Mouse (Mus musculus): Measurements from ENCODE around the gene Spag5. TPM values are rescaled to one million over a fixed set of nuclear protein-coding genes. Genes with fewer than 3 reads are reported as not detected.

Gene Spag5
- polyA plus RNA-seq, 1 experiment, result 68.8 TPM

- H3K9ac ChIP-seq (ENCODE audit: low read depth, poor library complexity, severe bottlenecking), result no peak overlapping the region
- no peaks in the 10 kb centered on the region for H3K36me3 ChIP-seq (ENCODE audit: control insufficient read depth, insufficient read depth, low read length, poor library complexity, severe bottlenecking)
- no peaks in the 10 kb centered on the region for H3K9me3 ChIP-seq (replicated peaks; ENCODE audit: control insufficient read depth, insufficient read depth, low read length, poor library complexity, severe bottlenecking)
- H3K4me1 ChIP-seq (ENCODE audit: control insufficient read depth, insufficient read depth, low read length), result peaks cover 8% of the 10 kb centered on the region
- no peaks in the 10 kb centered on the region for H3K27me3 ChIP-seq (ENCODE audit: control insufficient read depth, insufficient read depth, low read length, poor library complexity, severe bottlenecking)
- TF ChIP-seq EP300 (IDR thresholded peaks at IDR 0.05; ENCODE audit: insufficient read depth, low read depth, low read length) (no peak), CTCF (IDR thresholded peaks at IDR 0.05; ENCODE audit: low read depth, low read length) (no peak), POLR2A (IDR thresholded peaks at IDR 0.05; ENCODE audit: insufficient read depth, low read length) (no peak)
- no peak overlapping the region for H3K27ac ChIP-seq (ENCODE audit: insufficient read depth, low read length)
- no peak overlapping the region for H3K4me3 ChIP-seq (ENCODE audit: low read depth, low read length)
Observed at GRCm38 (mm10) chr11:78370389-78370788, 69.1 kb downstream of the Spag5 start.

GRCm38 (mm10) chr11:78371711-78372110 lies 70.4 kb downstream of the Spag5 start:
- TF ChIP-seq CTCF (IDR thresholded peaks at IDR 0.05; ENCODE audit: low read depth, low read length), result no peak
- no peak for TF ChIP-seq POLR2A (IDR thresholded peaks at IDR 0.05; ENCODE audit: insufficient read depth, low read length)
- Histone ChIP-seq H3K9ac (ENCODE audit: low read depth, poor library complexity, severe bottlenecking) (no peak overlapping the region), H3K9me3 (replicated peaks; ENCODE audit: control insufficient read depth, insufficient read depth, low read length, poor library complexity, severe bottlenecking) (no peaks in the 10 kb centered on the region), H3K36me3 (ENCODE audit: control insufficient read depth, insufficient read depth, low read length, poor library complexity, severe bottlenecking) (no peaks in the 10 kb centered on the region), H3K4me1 (ENCODE audit: control insufficient read depth, insufficient read depth, low read length) (peaks cover 8% of the 10 kb centered on the region), H3K27me3 (ENCODE audit: control insufficient read depth, insufficient read depth, low read length, poor library complexity, severe bottlenecking) (no peaks in the 10 kb centered on the region), H3K4me3 (ENCODE audit: low read depth, low read length) (no peak overlapping the region), H3K27ac (ENCODE audit: insufficient read depth, low read length) (no peak overlapping the region)

Other genes with a start within 250 kb of the Spag5 start
- 24.0 and 25.1 TPM in 2 replicates for gene Eral1, start 221.1 kb upstream of the Spag5 start, polyA plus RNA-seq (2011; ENCODE audit: insufficient read depth, insufficient read length, low read depth, missing spikeins)
- 17.5 and 18.1 TPM in 2 replicates for gene Fam222b, start 206.9 kb upstream of the Spag5 start, polyA plus RNA-seq (2011; ENCODE audit: insufficient read depth, insufficient read length, low read depth, missing spikeins)
- gene Traf4, start 135.9 kb upstream of the Spag5 start, polyA plus RNA-seq (2011; ENCODE audit: insufficient read depth, insufficient read length, low read depth, missing spikeins), result 87.4 and 99.3 TPM in 2 replicates
- gene Nek8, start 124.9 kb upstream of the Spag5 start, polyA plus RNA-seq (2011; ENCODE audit: insufficient read depth, insufficient read length, low read depth, missing spikeins), result 18.1 and 20.0 TPM in 2 replicates
- 12.2 and 13.2 TPM in 2 replicates for gene Tlcd1, start 124.8 kb upstream of the Spag5 start, polyA plus RNA-seq (2011; ENCODE audit: insufficient read depth, insufficient read length, low read depth, missing spikeins)
- 2,740 and 2,914 TPM in 2 replicates for gene Rpl23a, start 117.9 kb upstream of the Spag5 start, polyA plus RNA-seq (2011; ENCODE audit: insufficient read depth, insufficient read length, low read depth, missing spikeins)
- 33.1 and 36.1 TPM in 2 replicates for gene Rab34, start 113.1 kb upstream of the Spag5 start, polyA plus RNA-seq (2011; ENCODE audit: insufficient read depth, insufficient read length, low read depth, missing spikeins)
- gene Proca1, start 108.1 kb upstream of the Spag5 start, polyA plus RNA-seq (2011; ENCODE audit: insufficient read depth, insufficient read length, low read depth, missing spikeins), result 6.1 and 7.6 TPM in 2 replicates
- gene Sdf2, start 55.8 kb upstream of the Spag5 start, polyA plus RNA-seq (2011; ENCODE audit: insufficient read depth, insufficient read length, low read depth, missing spikeins), result 53.9 and 56.6 TPM in 2 replicates
- gene Supt6, start 55.5 kb upstream of the Spag5 start, polyA plus RNA-seq (2011; ENCODE audit: insufficient read depth, insufficient read length, low read depth, missing spikeins), result 73.2 and 73.4 TPM in 2 replicates
- gene 2610507B11Rik, start 39.8 kb upstream of the Spag5 start, polyA plus RNA-seq (2011; ENCODE audit: insufficient read depth, insufficient read length, low read depth, missing spikeins), result 108 and 112 TPM in 2 replicates
- 0.75 and 1.1 TPM in 2 replicates for gene BC030499, start 10.7 kb upstream of the Spag5 start, polyA plus RNA-seq (2011; ENCODE audit: insufficient read depth, insufficient read length, low read depth, missing spikeins)
- 32.5 and 55.1 TPM in 2 replicates for gene Aldoc, start 21.4 kb downstream of the Spag5 start, polyA plus RNA-seq (2011; ENCODE audit: insufficient read depth, insufficient read length, low read depth, missing spikeins)
- gene Pigs, start 26.9 kb downstream of the Spag5 start, polyA plus RNA-seq (2011; ENCODE audit: insufficient read depth, insufficient read length, low read depth, missing spikeins), result 24.2 and 29.5 TPM in 2 replicates
- 25.7 and 28.7 TPM in 2 replicates for gene Unc119, start 42.0 kb downstream of the Spag5 start, polyA plus RNA-seq (2011; ENCODE audit: insufficient read depth, insufficient read length, low read depth, missing spikeins)
- gene Foxn1, start 85.0 kb downstream of the Spag5 start, polyA plus RNA-seq (2011; ENCODE audit: insufficient read depth, insufficient read length, low read depth, missing spikeins), result not detected in 2 replicates
- gene Slc13a2, start 120.7 kb downstream of the Spag5 start, polyA plus RNA-seq (2011; ENCODE audit: insufficient read depth, insufficient read length, low read depth, missing spikeins), result not detected in 2 replicates
- 6.5 and 9.1 TPM in 2 replicates for gene Slc46a1, start 164.2 kb downstream of the Spag5 start, polyA plus RNA-seq (2011; ENCODE audit: insufficient read depth, insufficient read length, low read depth, missing spikeins)
- gene Sarm1, start 196.2 kb downstream of the Spag5 start, polyA plus RNA-seq (2011; ENCODE audit: insufficient read depth, insufficient read length, low read depth, missing spikeins), result 2.0 and 3.1 TPM in 2 replicates
- not detected in 2 replicates for gene Vtn, start 197.6 kb downstream of the Spag5 start, polyA plus RNA-seq (2011; ENCODE audit: insufficient read depth, insufficient read length, low read depth, missing spikeins)
- gene Sebox, start 201.9 kb downstream of the Spag5 start, polyA plus RNA-seq (2011; ENCODE audit: insufficient read depth, insufficient read length, low read depth, missing spikeins), result not detected in 2 replicates
- 41.6 and 41.7 TPM in 2 replicates for gene Tmem199, start 210.6 kb downstream of the Spag5 start, polyA plus RNA-seq (2011; ENCODE audit: insufficient read depth, insufficient read length, low read depth, missing spikeins)
- gene Poldip2, start 210.7 kb downstream of the Spag5 start, polyA plus RNA-seq (2011; ENCODE audit: insufficient read depth, insufficient read length, low read depth, missing spikeins), result 72.1 and 75.3 TPM in 2 replicates
- 38.2 and 41.2 TPM in 2 replicates for gene Tnfaip1, start 234.8 kb downstream of the Spag5 start, polyA plus RNA-seq (2011; ENCODE audit: insufficient read depth, insufficient read length, low read depth, missing spikeins)
- gene Ift20, start 234.8 kb downstream of the Spag5 start, polyA plus RNA-seq (2011; ENCODE audit: insufficient read depth, insufficient read length, low read depth, missing spikeins), result 30.2 and 40.0 TPM in 2 replicates
- gene Tmem97, start 249.2 kb downstream of the Spag5 start, polyA plus RNA-seq (2011; ENCODE audit: insufficient read depth, insufficient read length, low read depth, missing spikeins), result 89.0 and 90.1 TPM in 2 replicates

All from ES-Bruce4 (cell line).